Mouse (Mus musculus) spleen, adult 2 months (tissue): ENCODE measurements around the gene Gm8871. TPM values are rescaled to one million over a fixed set of nuclear protein-coding genes. Genes with fewer than 3 reads are reported as not detected.
A peak's percentile ranks its signal among the peaks of the same experiment; 100 is the strongest.
"Not testable (repeated sequence)": the region's sequence is repeated elsewhere in the genome, so short reads cannot be mapped to it uniquely, and the experiment has no call there.

Experiments
- DNase-seq, 2 experiments: peaks; one replicate each; pipeline versions ENCODE4 v3.0.0 to v3.0.0-alpha.2; 2012 to 2021; ENCODE audit warnings: low spot score in 2 of 2, low read depth in 1 of 2
- H3K27ac ChIP-seq: fragments of 200-500 bp; 2 replicates; pipeline ENCODE4 v1.5.1; 2012; ENCODE audit warnings: low read length, inconsistent platforms; ENCODE audit not compliant: insufficient read depth
- H3K27me3 ChIP-seq: fragments of 200-500 bp; 2 replicates; pipeline ENCODE4 v1.6.1; 2012; ENCODE audit warnings: mild to moderate bottlenecking, moderate library complexity, low read length, inconsistent platforms; ENCODE audit not compliant: control insufficient read depth, insufficient read depth
- H3K36me3 ChIP-seq: fragments of 200-500 bp; 2 replicates; pipeline ENCODE4 v1.6.1; 2012; ENCODE audit warnings: mild to moderate bottlenecking, low read length, inconsistent platforms; ENCODE audit not compliant: control insufficient read depth, insufficient read depth
- H3K4me1 ChIP-seq: fragments of 200-500 bp; 2 replicates; pipeline ENCODE4 v1.6.1; 2011; ENCODE audit warnings: inconsistent platforms; ENCODE audit not compliant: control insufficient read depth, insufficient read depth, insufficient read length
- H3K4me3 ChIP-seq: fragments of 200-500 bp; 2 replicates; pipeline ENCODE4 v1.5.1; 2011; ENCODE audit warnings: mild to moderate bottlenecking, inconsistent platforms; ENCODE audit not compliant: insufficient read depth, insufficient read length; ENCODE audit errors: extremely low read depth
- WGBS: fragments of 180-500 bp; shearing (Covaris S2); methylation state at CpG from one replicate; pipeline ENCODE4 v1.1.7; 2018; 5-methylcytosine and 5-hydroxymethylcytosine counted together
- polyA plus RNA-seq: library from polyadenylated mRNA; depleted of rRNA; stranded (reverse); fragments of >200 nt; gene quantifications from 2 replicates; pipeline ENCODE4 v1.2.3, GENCODE M21; 2012; rRNA removed

Gm8871 gene
- polyA plus RNA-seq, result not detected in 2 replicates

DNA sequence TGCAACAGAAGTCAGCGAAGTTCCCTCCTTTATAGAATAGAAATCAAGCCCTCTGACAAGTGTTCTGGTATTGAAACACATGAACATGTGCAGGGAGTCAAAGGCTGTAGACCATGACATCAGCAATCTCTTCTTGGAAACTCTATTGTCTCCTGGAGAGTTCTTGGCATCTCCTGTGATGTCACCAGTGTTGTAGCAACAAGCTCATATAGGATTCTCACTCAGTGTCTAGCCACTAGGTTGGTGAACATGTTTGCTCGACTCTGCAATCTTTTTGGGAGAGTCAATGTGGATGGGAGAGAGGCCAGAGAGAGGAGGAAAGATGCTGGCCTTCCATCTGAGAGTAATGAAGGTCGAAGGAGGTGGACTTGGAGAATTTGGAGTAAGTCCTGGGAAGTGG is at the start of gene Gm8871, which contains the start of gene Gm8857:
Gm8871 (plus strand) TSS at position 301 of the 400 bp plus-strand sequence.
Gm8857 (plus strand) TSS at position 303 of the 400 bp plus-strand sequence.
- not testable (repeated sequence) for H3K27me3 ChIP-seq, H3K4me1 ChIP-seq, H3K36me3 ChIP-seq, H3K4me3 ChIP-seq, H3K27ac ChIP-seq, DNase-seq
- WGBS, result 68% methylated on average over 3 of the region's 3 CpGs

DNA sequence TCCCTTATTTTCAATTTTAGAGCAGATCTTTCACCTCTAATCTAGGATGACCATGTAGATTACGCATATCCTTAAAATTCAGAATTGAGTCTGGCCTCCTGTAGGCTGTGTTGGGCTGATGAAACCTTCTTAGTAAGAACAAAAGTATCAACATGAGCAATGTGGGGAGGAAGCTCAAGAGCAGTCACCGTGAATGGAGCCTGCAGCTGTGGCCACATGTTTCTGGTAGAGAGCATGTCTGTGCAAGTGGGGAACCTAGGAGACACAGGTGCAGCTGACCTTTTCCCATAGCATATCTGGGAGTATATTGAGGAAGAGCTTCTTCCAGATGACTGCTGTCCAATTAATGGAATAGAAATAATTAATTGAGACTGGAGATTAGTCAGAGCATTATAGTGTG is 5.9 kb downstream of the Gm8871 start:
- DNase-seq, H3K36me3 ChIP-seq, H3K27ac ChIP-seq, H3K27me3 ChIP-seq, H3K4me3 ChIP-seq, H3K4me1 ChIP-seq: not testable (repeated sequence)
- WGBS, result 42% methylated on average over 2 of the region's 2 CpGs

DNA sequence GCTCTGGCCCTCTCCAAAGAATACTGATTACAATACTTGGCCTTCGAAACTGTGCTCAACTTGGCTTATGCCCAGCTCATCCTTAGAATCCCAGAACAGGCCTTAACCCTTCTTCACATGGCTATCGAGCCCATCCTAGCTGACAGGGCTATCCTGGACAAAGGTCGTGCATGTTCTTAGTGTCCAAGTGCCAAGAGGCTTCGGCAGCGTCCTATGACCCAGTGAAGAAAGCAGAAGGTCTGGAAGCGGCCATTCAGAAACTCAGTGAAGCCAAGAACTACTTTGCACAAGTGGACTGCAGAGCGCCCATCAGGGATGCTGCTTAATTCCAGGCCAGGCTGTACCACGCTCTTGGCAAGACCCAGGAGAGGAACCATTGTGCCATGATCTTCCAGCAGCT is 10.5 kb downstream of the Gm8871 start:
- H3K27ac ChIP-seq, H3K4me1 ChIP-seq, H3K4me3 ChIP-seq, H3K27me3 ChIP-seq, H3K36me3 ChIP-seq: not testable (repeated sequence)
- 90% methylated on average over 6 of the region's 8 CpGs for WGBS
- peak in 1 of 2 experiments; percentile 1 for DNase-seq

Other genes starting within 250 kb of the Gm8871 start
- not detected in 2 replicates for gene Gm8857, start within 50 bp of the Gm8871 start, polyA plus RNA-seq
- 0.08 and 0.14 TPM in 2 replicates for gene Gm8879, start 179.8 kb downstream of the Gm8871 start, polyA plus RNA-seq
- gene Gm5861, start 235.3 kb downstream of the Gm8871 start, polyA plus RNA-seq, result not detected in 2 replicates